Mouse (Mus musculus) gastrocnemius, postnatal 10 days (tissue): ENCODE data around the gene Gm48552. TPM values are rescaled to one million over a fixed set of nuclear protein-coding genes. Genes with fewer than 3 reads are reported as not detected.

Source experiments
- DNase-seq: peaks from one replicate; pipeline ENCODE4 v3.0.0; 2021; ENCODE audit warnings: mixed read lengths
- total RNA-seq, 2 experiments: library from RNA; stranded (reverse); gene quantifications; 2 replicates each; pipeline ENCODE4 v1.2.3; 2021

Gm48552 gene
- total RNA-seq, 2 experiments from 2014 or later: 0.33 to 2.0 TPM

- no peak for DNase-seq
These were observed 26.4 kb upstream of the Gm48552 start for GRCm38 (mm10) chr10:81362336-81362949.

- DNase-seq: no peak
These were observed 25.1 kb upstream of the Gm48552 start for GRCm38 (mm10) chr10:81363436-81364346.

GRCm38 (mm10) chr10:81364666-81365065, 24.1 kb upstream of the Gm48552 start:
- DNase-seq: peak; percentile 49

GRCm38 (mm10) chr10:81365073-81365472, 23.7 kb upstream of the Gm48552 start:
- DNase-seq: no peak

- no peak for DNase-seq
These were observed 22.9 kb upstream of the Gm48552 start, which contains the start of gene 4930404N11Rik for GRCm38 (mm10) chr10:81365672-81366476. 4930404N11Rik (minus strand) TSS chr10:81365816.

GRCm38 (mm10) chr10:81366477-81367206, 22.2 kb upstream of the Gm48552 start:
- DNase-seq: no peak

GRCm38 (mm10) chr10:81367207-81367495, 21.7 kb upstream of the Gm48552 start:
- DNase-seq: no peak

GRCm38 (mm10) chr10:81375322-81375721, 13.5 kb upstream of the Gm48552 start:
- no peak for DNase-seq

- no peak for DNase-seq
These were observed 12.0 kb upstream of the Gm48552 start for GRCm38 (mm10) chr10:81376561-81377361.

GRCm38 (mm10) chr10:81377362-81377664, 11.5 kb upstream of the Gm48552 start:
- DNase-seq: no peak

GRCm38 (mm10) chr10:81377793-81378552, 10.8 kb upstream of the Gm48552 start, which contains the start of gene Fzr1:
Fzr1 (minus strand) TSS chr10:81378516.
- DNase-seq: no peak

GRCm38 (mm10) chr10:81378553-81379182, 10.1 kb upstream of the Gm48552 start:
- peak; percentile 100 for DNase-seq

- DNase-seq: no peak
These were observed 9.6 kb upstream of the Gm48552 start for GRCm38 (mm10) chr10:81379183-81379553.

GRCm38 (mm10) chr10:81379809-81380378, 8.9 kb upstream of the Gm48552 start:
- DNase-seq: no peak

GRCm38 (mm10) chr10:81382039-81382438, 6.8 kb upstream of the Gm48552 start:
- no peak for DNase-seq

- peak; percentile 100 for DNase-seq
These were observed 4.8 kb upstream of the Gm48552 start, which contains the start of the genes Dohh and Gm48551 for GRCm38 (mm10) chr10:81383802-81384604. Dohh (plus strand) TSS chr10:81384428. Gm48551 (plus strand) TSS chr10:81384466.

GRCm38 (mm10) chr10:81384605-81384982, 4.2 kb upstream of the Gm48552 start:
- DNase-seq: no peak

GRCm38 (mm10) chr10:81385603-81386306, 3.0 kb upstream of the Gm48552 start:
- no peak for DNase-seq
